Mouse (Mus musculus) megakaryocyte, embryonic 14.5 days (primary cell): ENCODE data around the gene Aatf. TPM values are rescaled to one million over a fixed set of nuclear protein-coding genes. Genes with fewer than 3 reads are reported as not detected.

Experiments
- H3K27me3 ChIP-seq: replicated peaks from 2 replicates; pipeline ENCODE3; 2012; ENCODE audit warnings: inconsistent platforms
- H3K36me3 ChIP-seq: replicated peaks from 2 replicates; pipeline ENCODE3; 2012; ENCODE audit warnings: low read length, inconsistent platforms, mixed read lengths
- H3K4me1 ChIP-seq: 2 replicates; pipeline ENCODE4 v1.6.1; 2012; ENCODE audit warnings: inconsistent platforms
- H3K4me3 ChIP-seq: replicated peaks from 2 replicates; pipeline ENCODE3; 2012; ENCODE audit warnings: moderate library complexity, mild to moderate bottlenecking, inconsistent platforms
- H3K9me3 ChIP-seq: 2 replicates; pipeline ENCODE4 v1.6.1; 2012; ENCODE audit warnings: inconsistent platforms
- FLI1 ChIP-seq: IDR thresholded peaks from 2 replicates; pipeline ENCODE4 v1.6.1; 2012; ENCODE audit warnings: low read length, inconsistent platforms, mixed read lengths
- GATA1 ChIP-seq: IDR thresholded peaks from 3 replicates; pipeline ENCODE4 v1.6.1; 2012; ENCODE audit warnings: mixed read lengths, low read length, inconsistent platforms, borderline replicate concordance
- polyA plus RNA-seq: library from polyadenylated mRNA; stranded (reverse); fragments of >175 nt; gene quantifications from 2 replicates; pipeline ENCODE4 v1.2.3, GENCODE M21; 2012; ENCODE audit warnings: low replicate concordance; ENCODE audit not compliant: insufficient read depth

Aatf gene
- polyA plus RNA-seq, 1 experiment: 13.5 TPM

GRCm38 (mm10) chr11:84504296-84504695, 9.0 kb downstream of the Aatf start:
- no peaks in the 10 kb centered on the region for H3K27me3 ChIP-seq
- no peaks in the 10 kb centered on the region for H3K4me1 ChIP-seq
- TF ChIP-seq FLI1: no peak
- TF ChIP-seq GATA1: no peak
- H3K9me3 ChIP-seq: no peaks in the 10 kb centered on the region
- H3K36me3 ChIP-seq: peaks cover 78% of the 10 kb centered on the region
- no peak overlapping the region for H3K4me3 ChIP-seq

DNA sequence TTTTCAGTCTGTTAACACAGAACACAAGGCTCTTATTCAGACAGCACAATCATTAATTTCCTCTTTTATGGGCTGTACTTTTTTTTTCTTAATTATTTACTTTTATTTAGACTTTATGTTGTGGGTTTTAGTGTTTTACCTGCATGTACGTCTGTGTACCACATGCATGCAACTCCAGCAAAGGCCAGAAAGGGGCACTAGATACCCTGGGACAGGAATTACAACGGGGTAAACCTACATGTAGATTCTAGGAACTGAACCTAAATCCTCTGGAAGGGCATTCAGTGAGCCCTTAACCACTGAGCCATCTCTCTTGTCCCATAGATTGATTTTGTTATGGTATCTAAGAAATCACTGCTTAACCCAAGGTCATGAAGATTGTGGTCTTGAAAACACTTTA, 15.4 kb downstream of the Aatf start:
- peaks cover 62% of the 10 kb centered on the region for H3K36me3 ChIP-seq
- no peaks in the 10 kb centered on the region; the same call in 1 of the 2 replicates for H3K4me1 ChIP-seq
- no peaks in the 10 kb centered on the region for H3K27me3 ChIP-seq
- no peak overlapping the region for H3K4me3 ChIP-seq
- TF ChIP-seq FLI1 (no peak), GATA1 (no peak)
- H3K9me3 ChIP-seq: no peaks in the 10 kb centered on the region

DNA sequence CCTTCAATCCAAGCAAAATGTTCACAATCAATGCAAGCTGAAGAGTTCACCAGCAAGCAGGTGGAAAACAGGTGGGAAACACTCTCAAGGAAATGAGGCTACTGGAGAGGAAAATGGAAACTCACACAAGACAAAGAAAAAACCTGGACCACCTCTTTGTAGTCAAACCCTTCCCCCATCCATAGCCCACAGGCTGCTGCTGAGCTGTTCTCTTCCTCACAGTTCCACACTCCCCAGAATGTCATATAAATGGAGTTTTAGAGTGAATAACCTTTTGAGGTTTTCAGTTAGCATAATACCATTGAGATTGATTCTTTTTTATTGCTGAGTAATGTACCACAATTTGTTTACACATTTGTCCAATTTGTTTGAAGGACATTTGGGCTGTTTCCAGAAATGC, 16.4 kb downstream of the Aatf start:
- no peaks in the 10 kb centered on the region for H3K9me3 ChIP-seq
- peaks cover 63% of the 10 kb centered on the region for H3K36me3 ChIP-seq
- no peaks in the 10 kb centered on the region for H3K27me3 ChIP-seq
- H3K4me1 ChIP-seq: no peaks in the 10 kb centered on the region; the same call in 1 of the 2 replicates
- H3K4me3 ChIP-seq: no peak overlapping the region
- TF ChIP-seq GATA1 (no peak), FLI1 (no peak)

- no peak overlapping the region for H3K4me3 ChIP-seq
- H3K27me3 ChIP-seq: no peaks in the 10 kb centered on the region
- TF ChIP-seq FLI1 (no peak), GATA1 (no peak)
- H3K36me3 ChIP-seq: peaks cover 66% of the 10 kb centered on the region
- H3K4me1 ChIP-seq: no peaks in the 10 kb centered on the region; the same call in 1 of the 2 replicates
- no peaks in the 10 kb centered on the region for H3K9me3 ChIP-seq
Observed at GRCm38 (mm10) chr11:84495774-84496173, 17.5 kb downstream of the Aatf start.

DNA sequence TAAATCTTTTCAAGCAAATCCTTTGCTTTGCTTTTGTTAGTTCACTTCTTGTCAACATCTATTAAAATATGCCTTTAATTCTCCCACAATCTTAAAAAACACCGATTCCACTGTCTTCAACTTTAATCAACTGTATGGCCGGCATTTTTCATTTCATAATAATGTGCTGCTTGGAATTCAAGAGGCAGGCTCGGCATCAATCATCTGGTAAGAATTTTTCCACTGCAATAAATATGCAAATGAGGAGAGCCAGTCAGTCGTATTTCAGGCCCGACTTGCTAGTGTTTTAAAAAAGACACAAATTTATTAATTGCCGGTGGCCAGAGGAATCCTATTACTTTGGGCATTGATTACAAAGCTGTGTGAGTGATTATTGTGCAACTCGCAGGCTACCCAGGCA, 31.7 kb downstream of the Aatf start:
- peaks cover 8% of the 10 kb centered on the region; the same call in 1 of the 2 replicates for H3K4me1 ChIP-seq
- no peaks in the 10 kb centered on the region for H3K27me3 ChIP-seq
- TF ChIP-seq FLI1: no peak
- no peak for TF ChIP-seq GATA1
- no peak overlapping the region for H3K4me3 ChIP-seq
- peaks cover 4% of the 10 kb centered on the region for H3K36me3 ChIP-seq
- no peaks in the 10 kb centered on the region for H3K9me3 ChIP-seq

DNA sequence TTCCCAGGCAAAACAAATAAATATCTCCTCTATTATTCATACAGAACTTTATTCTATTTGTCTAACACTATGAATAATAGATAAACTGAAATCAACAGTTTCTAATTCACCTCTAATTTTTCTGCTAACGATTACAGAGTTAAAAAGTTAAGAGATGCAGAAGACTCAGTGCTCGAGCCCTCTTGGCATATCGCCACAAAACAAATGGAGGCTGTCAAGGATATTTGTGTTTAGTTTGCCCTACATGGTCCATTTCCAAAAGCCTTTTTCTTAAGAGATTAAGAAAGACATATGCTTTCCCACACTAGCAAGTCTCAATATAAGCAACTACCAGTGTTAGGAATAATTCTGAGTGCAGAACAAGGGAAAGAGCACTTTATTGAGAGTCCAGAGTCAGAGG, 32.9 kb downstream of the Aatf start:
- Histone ChIP-seq H3K9me3 (no peaks in the 10 kb centered on the region), H3K4me1 (peaks cover 15% of the 10 kb centered on the region), H3K36me3 (peaks cover 4% of the 10 kb centered on the region), H3K27me3 (no peaks in the 10 kb centered on the region), H3K4me3 (no peak overlapping the region)
- TF ChIP-seq GATA1 (no peak), FLI1 (no peak)

- H3K4me3 ChIP-seq: no peak overlapping the region
- peaks cover 19% of the 10 kb centered on the region for H3K36me3 ChIP-seq
- no peak for TF ChIP-seq GATA1
- TF ChIP-seq FLI1: no peak
Observed at GRCm38 (mm10) chr11:84476641-84477040, 36.7 kb downstream of the Aatf start.

GRCm38 (mm10) chr11:84475991-84476390, 37.3 kb downstream of the Aatf start:
- peaks cover 25% of the 10 kb centered on the region for H3K36me3 ChIP-seq
- TF ChIP-seq GATA1 (no peak), FLI1 (no peak)

More at GRCm38 (mm10) chr11:84476641-84477040, 36.7 kb downstream of the Aatf start:
- H3K27me3 ChIP-seq: no peaks in the 10 kb centered on the region
- H3K9me3 ChIP-seq: no peaks in the 10 kb centered on the region
- peaks cover 15% of the 10 kb centered on the region for H3K4me1 ChIP-seq

DNA sequence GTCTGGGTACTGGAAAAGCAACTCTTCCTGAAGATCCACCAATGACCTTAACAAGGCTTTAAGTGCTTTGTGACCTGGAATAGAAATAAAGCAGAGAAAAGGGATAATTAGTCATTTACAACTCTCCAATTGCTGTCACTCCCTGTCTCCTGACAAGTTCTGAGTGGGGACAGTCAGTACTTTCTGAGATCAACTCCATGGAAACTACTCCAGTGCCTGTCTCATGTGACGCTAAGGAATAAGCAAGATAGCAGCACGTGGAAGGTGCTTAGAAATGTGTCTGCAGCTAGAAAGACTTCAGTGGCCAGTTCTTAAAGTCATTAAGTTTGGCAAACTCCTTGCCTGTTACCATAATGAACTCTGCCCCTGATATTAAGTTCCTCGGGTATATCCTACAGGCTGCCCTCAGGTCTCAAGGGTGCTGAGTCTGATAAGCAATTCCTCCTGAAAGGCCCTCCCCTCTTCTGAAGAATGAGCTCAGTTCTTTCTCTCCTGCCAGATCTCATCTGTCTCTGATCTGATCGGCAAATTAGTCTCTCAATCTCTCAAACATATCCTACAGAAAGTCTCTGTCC, 40.1 kb downstream of the Aatf start:
- Histone ChIP-seq H3K4me3 (no peak overlapping the region), H3K4me1 (peaks cover 12% of the 10 kb centered on the region), H3K9me3 (no peaks in the 10 kb centered on the region), H3K36me3 (peaks cover 44% of the 10 kb centered on the region), H3K27me3 (no peaks in the 10 kb centered on the region)
- TF ChIP-seq GATA1 (no peak), FLI1 (no peak)

More at GRCm38 (mm10) chr11:84475991-84476390, 37.3 kb downstream of the Aatf start:
- Histone ChIP-seq H3K27me3 (no peaks in the 10 kb centered on the region), H3K9me3 (no peaks in the 10 kb centered on the region), H3K4me3 (no peak overlapping the region), H3K4me1 (peaks cover 15% of the 10 kb centered on the region)

DNA sequence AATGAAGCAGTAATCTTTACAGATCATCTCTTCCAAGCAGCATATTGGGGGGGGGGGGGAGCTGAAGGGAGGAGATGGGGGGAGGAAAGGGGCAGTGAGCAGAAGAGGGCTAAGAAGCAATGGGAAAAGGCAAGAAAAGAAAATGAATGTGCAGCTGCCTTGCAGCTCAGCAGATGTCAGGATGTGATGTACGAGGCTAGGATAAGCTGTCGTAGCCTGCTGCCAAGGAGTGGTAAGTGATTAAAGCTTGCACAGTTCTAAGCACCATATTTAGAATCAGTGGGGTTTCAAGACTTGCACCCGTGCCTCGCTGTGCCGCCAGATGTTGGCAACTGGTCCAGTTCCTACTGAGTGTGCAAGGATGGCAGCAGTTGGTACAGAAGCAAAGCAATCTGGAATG, 48.8 kb downstream of the Aatf start:
- peaks cover 56% of the 10 kb centered on the region for H3K36me3 ChIP-seq

GRCm38 (mm10) chr11:84453901-84454300, 59.4 kb downstream of the Aatf start:
- Histone ChIP-seq H3K36me3 (peaks cover 49% of the 10 kb centered on the region), H3K4me1 (peaks cover 13% of the 10 kb centered on the region), H3K27me3 (no peaks in the 10 kb centered on the region), H3K4me3 (no peak overlapping the region), H3K9me3 (no peaks in the 10 kb centered on the region)
- TF ChIP-seq FLI1 (no peak), GATA1 (no peak)

More for the DNA sequence above, 48.8 kb downstream of the Aatf start:
- no peak overlapping the region for H3K4me3 ChIP-seq
- peaks cover 8% of the 10 kb centered on the region for H3K4me1 ChIP-seq
- no peaks in the 10 kb centered on the region for H3K27me3 ChIP-seq
- TF ChIP-seq FLI1: no peak
- TF ChIP-seq GATA1: no peak
- H3K9me3 ChIP-seq: no peaks in the 10 kb centered on the region
